Mouse (Mus musculus): ENCODE results near the gene Layn.

Layn gene

GRCm38 (mm10) chr9:51076979-51077315, at the start of gene Layn:
Gene Layn (minus strand): TSS chr9:51077094.
- DNase-seq (ENCODE audit: low spot score), result peak; percentile 91

GRCm38 (mm10) chr9:51114767-51115166, 37.9 kb upstream of the Layn start:
- DNase-seq (ENCODE audit: low spot score), result no peak

DNA sequence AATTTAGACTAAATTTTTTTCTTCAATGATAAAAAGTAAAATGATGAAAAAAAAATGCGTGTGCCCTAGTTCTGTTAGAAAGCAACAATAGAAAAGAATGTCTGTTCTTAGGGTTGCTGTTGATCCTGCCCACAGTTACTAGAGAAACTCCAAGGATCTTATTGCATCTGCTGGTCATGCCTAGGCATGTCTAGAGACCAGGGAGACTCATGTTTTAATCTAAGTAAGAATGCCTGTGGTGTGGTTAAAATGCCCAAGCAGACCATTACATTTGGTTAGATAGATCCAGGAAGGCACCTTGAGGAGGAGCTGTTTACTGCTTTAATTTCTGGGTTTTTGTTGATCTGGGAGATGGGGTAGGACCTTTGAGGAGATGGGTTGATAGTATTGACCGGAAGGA, 28.9 kb upstream of the Layn start:
- DNase-seq (ENCODE audit: low spot score), result no peak

DNA sequence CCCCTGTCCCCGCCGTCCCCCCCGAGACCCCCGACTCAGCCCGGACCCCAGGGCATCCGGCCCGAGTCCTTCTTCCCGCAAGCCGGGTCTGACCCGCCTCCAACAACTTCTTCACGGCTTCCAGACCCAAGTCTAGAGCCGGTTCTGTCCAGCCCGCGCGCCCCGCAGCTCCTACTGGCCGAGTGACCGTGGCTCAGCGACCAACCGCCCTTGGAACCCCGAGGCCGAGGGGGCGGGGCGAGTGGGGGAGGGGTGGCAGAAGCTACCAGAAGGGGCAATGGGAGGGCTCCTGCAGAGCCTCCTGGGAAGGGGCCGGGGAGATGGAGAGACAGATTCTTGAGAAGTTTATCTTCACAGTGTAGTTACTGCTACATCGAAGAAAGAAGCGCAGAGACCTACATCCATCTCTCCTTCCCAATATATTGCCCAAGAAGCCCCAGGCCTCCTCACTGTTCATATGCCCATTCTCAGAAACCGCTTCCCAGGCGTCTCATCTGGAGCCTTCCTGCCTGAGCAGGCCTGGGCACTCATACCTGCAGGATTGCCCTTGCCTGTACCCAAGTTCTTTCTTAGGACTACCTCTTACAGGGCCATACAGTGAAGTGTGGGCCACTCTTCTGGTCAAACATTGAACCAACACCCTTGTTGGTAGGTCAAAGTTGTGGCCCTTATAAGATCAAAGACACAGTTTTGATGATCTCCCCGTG, 27.1 kb upstream of the Layn start:
- peak; percentile 64 for DNase-seq (ENCODE audit: low spot score)

DNA sequence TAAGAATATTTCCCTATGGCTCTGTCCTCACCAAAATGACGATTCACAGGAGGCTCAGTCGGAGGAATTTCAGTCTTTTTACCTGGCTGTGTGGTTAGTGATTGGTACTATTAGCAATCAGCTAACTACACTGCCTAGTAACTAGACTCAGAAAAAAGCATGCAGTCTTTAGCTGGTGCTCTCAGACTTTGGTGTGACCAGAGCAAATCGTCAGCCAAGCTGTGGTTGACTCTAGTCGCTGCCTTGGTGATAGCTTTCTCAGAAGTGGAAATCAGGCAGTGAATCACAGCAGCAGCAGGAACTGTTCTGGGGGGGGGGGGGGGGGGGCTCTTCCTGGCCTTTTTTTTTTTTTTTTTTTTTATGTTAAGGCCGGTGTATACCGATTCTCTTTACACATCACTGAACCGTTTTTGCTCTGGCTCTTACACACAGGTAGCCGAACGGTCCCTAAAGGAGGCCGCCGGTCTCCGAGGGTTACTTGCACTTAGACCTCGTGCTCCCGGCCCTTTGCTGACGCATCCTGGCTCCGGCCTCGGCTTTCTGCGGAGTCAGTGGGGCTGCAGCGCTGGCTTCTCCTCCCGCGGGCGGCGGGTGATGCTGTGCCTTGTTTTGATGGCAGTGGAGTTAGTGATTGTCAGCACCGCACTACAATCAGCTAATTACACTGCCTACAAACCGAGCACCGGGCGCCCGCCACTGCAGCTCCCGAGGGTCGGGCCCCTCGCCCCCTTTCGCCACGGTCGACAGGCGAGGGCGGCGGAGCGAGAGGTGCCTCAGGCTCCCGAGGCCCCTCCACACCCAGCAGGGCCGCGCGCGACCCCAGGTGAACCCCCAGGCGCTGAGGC, 26.3 kb upstream of the Layn start:
- peak; percentile 75 for DNase-seq (ENCODE audit: low spot score)

DNA sequence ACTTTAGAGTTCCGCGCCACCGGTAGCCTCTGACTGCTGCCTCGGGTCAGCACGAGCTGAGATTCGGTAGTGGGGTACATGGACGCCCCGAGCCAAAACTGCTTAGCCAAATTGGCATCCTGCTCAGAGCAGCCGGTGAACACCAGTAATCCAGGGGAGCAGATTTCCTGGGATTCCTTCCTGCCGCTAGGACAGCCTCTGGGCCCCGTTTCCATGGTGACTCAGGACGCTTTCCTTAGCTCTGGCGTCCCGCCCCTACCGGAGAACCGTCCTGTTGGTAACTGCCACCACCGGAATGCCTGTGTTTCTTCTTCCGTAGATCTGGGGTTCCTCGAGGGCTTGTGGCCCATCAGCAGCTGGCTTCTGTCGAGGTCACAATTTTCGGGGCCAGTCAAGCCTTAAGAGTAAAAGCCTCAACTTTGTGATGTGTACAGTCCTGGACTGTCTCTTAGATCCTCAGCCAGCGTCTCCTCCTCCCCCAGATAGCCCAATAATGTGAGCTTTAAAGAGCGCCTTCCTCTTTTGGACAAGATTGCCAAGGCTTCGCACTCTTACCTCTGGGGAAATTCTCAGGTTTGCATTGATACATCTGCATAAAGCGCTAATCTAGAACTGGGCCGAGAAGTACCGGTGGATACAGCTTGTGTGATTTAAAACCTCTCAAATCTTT, 25.0 kb upstream of the Layn start, which contains the start of gene 4833427G06Rik:
Gene 4833427G06Rik (minus strand): TSS at position 323 of the 670 bp plus-strand sequence.
- peak; percentile 92 for DNase-seq (ENCODE audit: low spot score)

DNA sequence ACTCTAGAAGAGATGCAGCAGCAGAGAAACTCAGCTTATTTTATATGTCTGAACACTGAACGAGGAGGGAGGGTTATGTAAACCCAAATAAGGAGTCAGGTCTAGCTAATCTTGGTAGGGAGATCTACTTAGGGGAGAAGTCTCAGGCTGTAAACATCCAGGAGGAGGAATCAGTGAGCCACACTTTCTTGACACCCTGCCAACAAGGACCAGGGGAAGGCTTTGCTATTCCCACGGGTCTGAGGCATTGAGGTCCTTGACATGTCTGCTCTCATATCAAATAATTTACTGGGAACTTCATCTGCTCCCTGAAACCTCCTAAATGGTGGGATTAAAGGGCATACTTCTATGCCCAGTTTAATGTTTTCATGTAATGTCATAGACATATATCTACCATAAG, 19.4 kb upstream of the Layn start:
- DNase-seq (ENCODE audit: low spot score), result no peak

DNA sequence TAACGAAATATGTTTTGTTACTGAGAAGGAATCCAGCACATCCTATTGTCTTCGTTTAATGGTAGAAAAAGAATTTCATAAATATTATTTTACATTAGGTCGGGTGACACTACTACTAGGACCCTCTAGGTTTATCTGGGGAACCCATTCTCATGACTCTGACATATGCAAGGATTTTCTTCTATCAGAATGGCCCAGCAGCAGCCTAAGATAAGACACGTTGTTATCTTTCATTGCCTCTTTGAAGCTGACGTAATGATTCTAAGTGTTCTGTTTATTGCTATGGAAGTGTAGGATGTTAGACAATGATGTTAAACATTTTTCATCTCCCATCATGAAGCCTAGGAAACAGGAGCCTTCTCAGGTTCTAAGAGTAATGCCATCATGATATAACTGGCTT, 16.8 kb upstream of the Layn start:
- no peak for DNase-seq (ENCODE audit: low spot score)

DNA sequence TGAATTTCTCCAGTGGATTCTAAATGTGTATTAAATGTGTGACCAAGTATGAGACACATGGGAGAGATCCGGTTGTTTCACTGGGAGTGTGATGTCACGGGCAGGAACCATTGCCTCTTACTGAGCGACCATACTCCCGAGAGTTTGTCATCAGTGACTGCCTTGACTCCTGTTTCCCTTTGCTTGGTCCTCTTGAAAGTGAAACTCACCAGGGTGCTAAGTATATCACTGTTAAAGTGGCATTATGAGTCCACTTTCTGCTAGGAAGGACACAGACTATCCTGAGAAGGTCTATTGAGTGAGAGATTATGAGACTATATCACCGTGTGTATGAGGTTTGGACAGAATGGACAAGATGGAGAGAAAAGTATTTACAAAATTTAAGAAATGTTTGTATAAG, 4.7 kb upstream of the Layn start:
- DNase-seq (ENCODE audit: low spot score), result no peak

DNA sequence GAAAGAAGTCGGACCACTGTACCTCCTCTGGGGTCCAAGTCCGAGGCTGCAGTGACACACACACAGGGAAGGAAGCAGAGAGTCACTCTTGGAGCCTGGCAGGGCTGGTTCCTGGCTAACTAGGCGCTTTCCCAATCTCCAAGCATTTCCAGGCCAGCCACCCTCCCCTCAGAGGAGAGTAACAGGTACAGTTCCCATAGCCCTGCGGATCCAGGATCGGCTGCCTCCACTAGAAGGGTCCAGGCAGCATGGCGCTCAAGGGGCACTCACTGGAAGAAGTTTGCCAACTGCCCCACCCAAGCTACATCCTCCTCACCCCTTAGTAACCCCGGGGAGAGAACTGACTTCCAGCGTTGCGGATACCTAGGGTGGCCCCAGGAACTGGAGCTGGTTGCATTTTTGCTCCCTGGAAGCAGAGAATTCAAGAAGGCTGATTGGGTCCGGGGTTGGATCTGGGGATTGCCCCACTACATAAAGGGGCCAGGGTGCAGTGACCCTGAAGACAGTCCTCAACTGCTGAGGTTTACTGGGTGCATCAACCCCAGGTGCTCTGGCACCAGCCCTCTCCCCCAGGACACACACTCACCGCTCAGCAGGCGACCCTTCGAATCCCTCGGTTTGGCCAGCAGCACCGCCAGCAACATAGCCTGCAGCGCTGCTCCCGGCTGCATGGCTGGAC, 455 bp downstream of the Layn start:
- DNase-seq (ENCODE audit: low spot score), result peak; percentile 56

DNA sequence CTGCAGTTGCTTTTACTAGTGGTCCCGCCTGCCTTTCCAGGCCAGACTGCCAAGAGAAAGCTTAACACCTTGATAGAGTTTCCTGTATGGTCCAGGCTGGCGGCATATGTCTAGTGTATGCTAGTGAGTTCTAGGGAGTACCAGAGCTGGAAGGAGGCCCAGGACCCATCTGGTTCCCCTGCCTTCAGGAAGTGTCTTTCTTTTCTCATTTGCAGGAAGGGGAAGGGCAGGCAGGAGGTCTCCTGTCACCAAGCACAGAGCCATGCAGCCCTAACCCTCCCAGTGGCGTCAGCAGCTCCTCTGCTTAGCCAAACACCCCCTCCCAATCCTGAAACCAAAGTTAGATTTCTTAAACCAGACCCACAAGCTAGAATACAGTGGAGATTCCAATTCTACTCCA, 1.1 kb downstream of the Layn start:
- DNase-seq (ENCODE audit: low spot score), result no peak

- DNase-seq (ENCODE audit: low spot score), result no peak
Observed at GRCm38 (mm10) chr9:51070801-51071200, 6.1 kb downstream of the Layn start.

- no peak for DNase-seq (ENCODE audit: low spot score)
Observed at GRCm38 (mm10) chr9:51068202-51068601, 8.7 kb downstream of the Layn start.

DNA sequence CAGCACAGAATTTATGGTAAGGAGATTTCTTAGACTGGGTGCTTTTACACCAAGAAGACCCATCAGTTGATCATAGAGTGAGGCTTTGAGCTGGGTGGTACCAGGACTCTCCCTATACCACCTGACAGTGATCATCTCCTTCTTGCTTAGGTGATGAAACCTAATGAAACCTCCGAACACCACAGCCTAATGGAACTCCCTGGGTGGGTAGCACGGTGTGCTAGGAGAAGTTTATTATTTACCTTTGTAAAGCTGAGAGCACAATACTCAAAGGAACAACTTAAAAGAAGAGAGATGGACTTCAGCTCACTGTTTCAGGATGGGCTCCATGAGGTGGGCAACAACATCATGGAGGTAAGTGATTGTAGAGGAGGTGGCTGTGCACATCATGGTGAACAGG, 16.3 kb downstream of the Layn start, which contains the start of gene Btg4:
Gene Btg4 (plus strand): TSS at position 301 of the 400 bp plus-strand sequence.
- no peak for DNase-seq (ENCODE audit: low spot score)

DNA sequence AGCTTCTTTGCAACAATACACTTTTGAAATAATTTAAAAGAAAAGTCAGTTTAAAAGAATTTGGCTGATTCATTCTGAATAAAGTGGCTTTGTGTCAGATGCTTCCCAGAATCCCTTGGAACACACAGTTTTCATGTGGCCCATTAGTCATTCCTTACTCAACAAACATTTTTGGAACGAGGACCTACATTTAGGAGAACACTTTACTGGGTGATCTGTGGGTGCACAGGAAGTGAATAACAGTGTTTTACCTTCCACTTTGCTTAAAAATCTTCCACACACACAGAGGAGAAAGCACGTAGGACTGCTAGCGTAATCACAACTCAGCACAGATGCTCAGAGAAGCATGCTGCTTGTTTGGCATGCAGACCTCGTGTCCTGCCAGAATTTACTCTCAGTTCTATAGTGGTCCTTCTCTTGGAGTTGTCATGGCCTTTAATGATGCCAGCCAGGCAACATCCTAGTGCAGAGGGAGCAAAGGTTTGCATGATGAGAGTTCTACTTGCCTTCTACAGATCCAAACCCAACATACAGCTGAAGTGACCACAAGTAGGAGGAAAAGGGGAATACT, 17.9 kb downstream of the Layn start:
- DNase-seq (ENCODE audit: low spot score), result no peak

DNA sequence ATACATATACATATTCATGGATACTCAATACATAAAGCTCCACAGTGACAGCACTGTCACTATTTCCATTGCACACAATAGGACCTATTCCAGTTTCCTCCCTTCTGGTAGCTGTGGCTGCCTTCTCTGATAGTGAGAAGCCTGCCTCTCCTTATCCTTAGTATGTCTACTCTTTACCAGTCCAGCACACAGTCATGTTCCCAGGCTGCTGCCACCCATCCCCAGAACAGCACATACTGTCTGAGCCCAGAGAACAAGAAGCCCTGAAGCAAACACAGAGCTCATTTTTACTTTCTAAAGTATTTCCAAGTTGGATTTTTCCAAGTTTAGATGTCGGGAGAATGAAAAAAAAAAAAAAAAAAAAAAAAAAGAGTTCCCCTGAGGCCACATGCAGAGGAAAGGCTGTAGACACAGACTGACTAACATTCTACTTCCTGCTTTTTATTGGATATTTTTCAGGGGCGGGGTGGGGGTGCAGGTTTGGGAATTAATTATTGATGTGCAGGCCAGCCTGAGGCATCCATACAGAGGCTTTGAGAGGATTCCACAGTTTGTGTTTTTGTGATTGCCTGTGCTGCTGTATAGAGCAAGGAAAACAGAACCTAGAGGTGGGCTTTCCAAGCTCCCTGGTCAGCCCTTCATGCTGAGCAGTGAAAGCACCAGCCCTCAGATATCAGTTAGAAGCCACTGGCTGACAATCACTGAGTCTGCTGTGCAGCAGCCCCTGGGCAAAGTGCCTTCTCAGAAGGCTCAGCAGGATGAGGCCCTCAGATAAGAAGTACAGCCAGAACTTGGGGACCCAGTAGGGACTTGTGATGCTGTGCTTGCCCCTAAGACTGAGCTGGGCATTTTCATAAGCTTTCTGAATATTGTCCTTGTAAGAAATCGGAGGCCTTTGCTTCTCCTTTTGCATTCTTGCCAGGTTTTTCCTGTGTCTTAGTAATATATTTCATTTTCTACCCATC, 20.3 kb downstream of the Layn start:
- no peak for DNase-seq (ENCODE audit: low spot score)

DNA sequence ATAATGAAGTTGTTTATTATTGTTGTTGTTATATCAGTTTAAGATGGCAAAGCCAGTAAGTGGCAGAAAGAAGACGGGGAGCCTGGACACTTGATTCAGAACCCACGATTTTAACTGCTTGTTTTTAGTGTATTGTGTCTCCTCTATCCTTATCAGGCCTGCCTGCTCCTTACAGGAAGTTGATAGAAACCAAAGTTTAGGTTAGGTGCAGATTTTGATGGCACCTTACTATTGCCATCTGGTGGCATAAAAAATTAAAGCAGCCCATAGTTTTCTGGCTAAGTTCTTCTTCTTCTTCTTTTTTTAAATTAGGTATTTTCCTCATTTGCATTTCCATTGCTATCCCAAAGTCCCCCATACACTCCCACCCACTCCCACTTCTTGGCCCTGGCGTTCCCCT, 24.7 kb downstream of the Layn start:
- no peak for DNase-seq (ENCODE audit: low spot score)

- no peak for DNase-seq (ENCODE audit: low spot score)
Observed at GRCm38 (mm10) chr9:51042136-51042535, 34.8 kb downstream of the Layn start.

- no peak for DNase-seq (ENCODE audit: low spot score)
Observed at GRCm38 (mm10) chr9:51041491-51041980, 35.4 kb downstream of the Layn start.

DNA sequence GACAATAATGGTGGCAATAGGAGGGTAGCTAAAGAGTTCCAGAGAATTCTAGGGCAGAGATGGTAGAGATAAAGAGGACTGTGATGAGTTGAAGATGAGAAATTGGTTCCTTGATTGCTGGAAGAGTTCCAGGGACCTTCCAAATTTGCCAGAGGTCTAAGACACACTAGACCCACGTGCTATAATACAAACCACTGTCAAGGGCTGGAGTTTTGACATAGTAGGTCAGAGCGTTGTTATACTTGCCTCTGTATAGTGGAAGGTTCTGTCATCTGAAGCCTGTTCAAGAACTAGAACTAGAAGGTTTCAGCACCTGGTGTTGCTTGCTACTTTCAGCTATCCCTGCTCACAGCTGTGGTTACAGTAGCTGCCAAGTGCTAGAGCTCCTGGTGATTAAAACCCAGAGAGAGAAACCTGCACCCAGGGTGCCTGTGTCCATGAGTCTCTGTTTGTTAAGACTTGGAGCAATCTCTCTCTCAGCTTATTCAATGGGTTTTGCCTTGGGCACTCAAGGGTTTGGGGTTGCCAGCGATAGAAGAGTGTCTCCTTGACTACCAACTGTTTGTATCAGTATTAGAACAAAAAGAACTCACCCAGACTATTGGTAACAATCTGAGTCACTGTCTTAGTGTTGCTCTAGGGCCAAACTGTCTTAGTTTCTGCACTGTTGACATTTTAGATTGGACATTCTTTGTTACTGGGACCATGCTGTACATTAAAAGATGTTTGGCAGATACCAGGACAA, 43.9 kb downstream of the Layn start:
- no peak for DNase-seq (ENCODE audit: low spot score)
